Mouse (Mus musculus) lung, embryonic 15.5 days (tissue): ENCODE data around the gene Lhx8. TPM values are rescaled to one million over a fixed set of nuclear protein-coding genes. Genes with fewer than 3 reads are reported as not detected.

Source experiments
- ATAC-seq: fragments of 200-750 bp; cut with Nextera tagmentation; 2 replicates; pipeline ENCODE4 v1.8.0; 2017; ENCODE audit warnings: moderate number of reproducible peaks, borderline replicate concordance; ENCODE audit not compliant: low FRiP score, low TSS enrichment; ENCODE audit errors: extremely low read depth
- H3K27ac ChIP-seq: fragments of 300-500 bp; sonication (generic); 2 replicates; pipeline ENCODE4 v1.5.1; 2015; ENCODE audit warnings: moderate library complexity, mild to moderate bottlenecking, inconsistent platforms
- H3K27me3 ChIP-seq: fragments of 300-500 bp; sonication (generic); 2 replicates; pipeline ENCODE4 v1.6.1; 2015; ENCODE audit warnings: inconsistent platforms
- H3K36me3 ChIP-seq: fragments of 300-500 bp; sonication (generic); 2 replicates; pipeline ENCODE4 v1.6.1; 2015; ENCODE audit warnings: inconsistent platforms
- H3K4me1 ChIP-seq: fragments of 300-500 bp; sonication (generic); 2 replicates; pipeline ENCODE4 v1.6.1; 2015; ENCODE audit warnings: inconsistent platforms
- H3K4me2 ChIP-seq: fragments of 300-500 bp; sonication (generic); 2 replicates; pipeline ENCODE4 v1.6.1; 2015; ENCODE audit warnings: inconsistent platforms, mild to moderate bottlenecking, moderate library complexity
- H3K4me3 ChIP-seq: fragments of 300-500 bp; sonication (generic); 2 replicates; pipeline ENCODE4 v1.5.1; 2015; ENCODE audit warnings: mild to moderate bottlenecking, inconsistent platforms
- H3K9ac ChIP-seq: fragments of 300-500 bp; sonication (generic); 2 replicates; pipeline ENCODE4 v1.6.1; 2015; ENCODE audit warnings: inconsistent platforms
- H3K9me3 ChIP-seq: fragments of 300-500 bp; sonication (generic); 2 replicates; pipeline ENCODE4 v1.6.1; 2016; ENCODE audit warnings: inconsistent platforms
- WGBS: fragments of 180-500 bp; shearing (Covaris S2); methylation state at CpG from one replicate; pipeline ENCODE4 v1.1.7; 2015; 5-methylcytosine and 5-hydroxymethylcytosine counted together
- polyA plus RNA-seq: library from polyadenylated mRNA; unstranded; fragments of >200 nt; fragmentation: Nextera tagmentation; extraction: Ambion mirVana; gene quantifications from 2 replicates; pipeline ENCODE4 v1.2.1, GENCODE M21; 2015

The Lhx8 gene
- polyA plus RNA-seq, 1 experiment from 2014 or later = 0.11 TPM

GRCm38 (mm10) chr3:154305163-154305884 lies 25.1 kb downstream of the Lhx8 start:
- ATAC-seq = no peak
- H3K36me3 ChIP-seq = no peaks in the 10 kb centered on the region
- no peak overlapping the region for H3K9ac ChIP-seq
- no peaks in the 10 kb centered on the region for H3K9me3 ChIP-seq
- no peak overlapping the region for H3K4me2 ChIP-seq
- H3K4me3 ChIP-seq = no peak overlapping the region
- no peaks in the 10 kb centered on the region for H3K27me3 ChIP-seq
- WGBS = 48% methylated on average over 16 of the region's 16 CpGs
- H3K27ac ChIP-seq = no peak overlapping the region
- no peaks in the 10 kb centered on the region for H3K4me1 ChIP-seq

DNA sequence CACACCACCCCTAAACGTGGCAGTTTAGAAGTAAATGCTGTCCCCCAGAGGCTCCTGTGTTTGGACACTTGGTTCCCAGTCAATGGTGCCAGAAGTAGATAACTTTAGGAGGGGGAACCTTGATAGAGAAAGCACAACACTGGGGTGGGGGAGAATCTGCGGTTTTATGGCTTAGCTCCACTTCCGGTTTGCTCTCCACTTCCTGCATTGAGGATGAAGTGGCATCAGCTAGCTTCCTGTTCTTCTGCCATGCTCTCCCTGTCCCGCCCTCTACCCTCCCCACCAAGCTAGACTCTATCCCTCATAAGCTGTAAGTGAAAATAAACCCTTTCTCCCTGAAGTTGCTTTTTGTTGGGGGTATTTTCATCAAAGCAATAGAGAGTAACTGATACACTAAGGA lies 29.4 kb downstream of the Lhx8 start:
- no peak for ATAC-seq
- no peak overlapping the region for H3K27ac ChIP-seq
- H3K4me3 ChIP-seq = no peak overlapping the region
- H3K9me3 ChIP-seq = no peaks in the 10 kb centered on the region
- WGBS = 81% methylated on average over 4 of the region's 4 CpGs
- no peaks in the 10 kb centered on the region for H3K27me3 ChIP-seq
- no peak overlapping the region for H3K4me2 ChIP-seq
- H3K4me1 ChIP-seq = no peaks in the 10 kb centered on the region
- H3K9ac ChIP-seq = no peak overlapping the region
- H3K36me3 ChIP-seq = no peaks in the 10 kb centered on the region

- no peak for ATAC-seq
- no peak overlapping the region for H3K4me3 ChIP-seq
- 82% methylated on average over 9 of the region's 9 CpGs for WGBS
- H3K9ac ChIP-seq = no peak overlapping the region
- H3K27ac ChIP-seq = no peak overlapping the region
- H3K4me1 ChIP-seq = no peaks in the 10 kb centered on the region
- no peaks in the 10 kb centered on the region for H3K36me3 ChIP-seq
- no peak overlapping the region for H3K4me2 ChIP-seq
- no peaks in the 10 kb centered on the region for H3K9me3 ChIP-seq
- no peaks in the 10 kb centered on the region for H3K27me3 ChIP-seq
These were observed 30.5 kb downstream of the Lhx8 start for GRCm38 (mm10) chr3:154300006-154300405.

DNA sequence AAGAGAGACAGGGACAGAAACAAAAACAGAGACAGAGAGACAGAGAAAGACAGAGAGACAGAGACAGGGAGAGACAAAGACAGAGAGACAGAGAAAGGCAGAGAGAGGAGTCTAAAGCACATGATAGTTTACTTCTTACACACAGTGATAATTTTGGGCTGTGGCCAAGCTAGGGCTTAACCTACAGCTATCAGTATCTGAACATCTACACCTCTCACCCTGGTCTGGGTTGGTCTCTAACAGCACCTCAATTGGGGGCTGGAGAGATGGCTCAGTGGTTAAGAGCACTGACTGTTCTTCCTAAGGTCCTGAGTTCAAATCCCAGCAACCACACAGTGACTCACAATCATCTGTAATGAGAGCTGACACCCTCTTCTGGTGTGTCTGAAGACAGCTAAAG lies 32.0 kb downstream of the Lhx8 start:
- Histone ChIP-seq H3K4me1 (no peaks in the 10 kb centered on the region), H3K36me3 (no peaks in the 10 kb centered on the region), H3K9ac (no peak overlapping the region), H3K27ac (no peak overlapping the region), H3K27me3 (no peaks in the 10 kb centered on the region), H3K9me3 (no peaks in the 10 kb centered on the region), H3K4me3 (no peak overlapping the region), H3K4me2 (no peak overlapping the region)
- no peak for ATAC-seq

DNA sequence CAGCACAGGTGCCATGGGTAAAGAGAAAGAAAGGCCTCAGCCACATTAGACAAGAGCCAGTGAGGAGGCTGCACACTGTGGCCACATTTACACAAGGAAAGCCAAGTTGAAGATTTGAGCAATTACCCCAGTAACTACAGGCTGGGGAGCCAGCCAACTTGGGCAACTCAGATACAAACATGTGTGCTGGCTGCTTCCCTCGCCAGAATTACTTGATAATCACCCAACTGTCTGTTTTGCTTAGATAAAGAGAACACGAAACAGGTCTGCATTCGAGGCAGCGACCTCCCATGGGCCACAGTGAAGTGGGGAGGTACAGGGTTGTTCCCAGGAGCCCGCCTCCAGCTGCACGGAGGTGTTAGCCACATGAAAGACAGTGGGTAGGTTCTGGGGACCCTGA lies 33.0 kb downstream of the Lhx8 start:
- H3K4me1 ChIP-seq = no peaks in the 10 kb centered on the region
- 25% methylated on average over 6 of the region's 6 CpGs for WGBS
- no peak for ATAC-seq
- no peak overlapping the region for H3K4me2 ChIP-seq
- no peaks in the 10 kb centered on the region for H3K36me3 ChIP-seq
- H3K9me3 ChIP-seq = no peaks in the 10 kb centered on the region
- no peak overlapping the region for H3K9ac ChIP-seq
- 0 out of 2 replicates have a peak, but pooled peaks cover 4% of the 10 kb centered on the region for H3K27me3 ChIP-seq
- H3K4me3 ChIP-seq = no peak overlapping the region
- no peak overlapping the region for H3K27ac ChIP-seq

DNA sequence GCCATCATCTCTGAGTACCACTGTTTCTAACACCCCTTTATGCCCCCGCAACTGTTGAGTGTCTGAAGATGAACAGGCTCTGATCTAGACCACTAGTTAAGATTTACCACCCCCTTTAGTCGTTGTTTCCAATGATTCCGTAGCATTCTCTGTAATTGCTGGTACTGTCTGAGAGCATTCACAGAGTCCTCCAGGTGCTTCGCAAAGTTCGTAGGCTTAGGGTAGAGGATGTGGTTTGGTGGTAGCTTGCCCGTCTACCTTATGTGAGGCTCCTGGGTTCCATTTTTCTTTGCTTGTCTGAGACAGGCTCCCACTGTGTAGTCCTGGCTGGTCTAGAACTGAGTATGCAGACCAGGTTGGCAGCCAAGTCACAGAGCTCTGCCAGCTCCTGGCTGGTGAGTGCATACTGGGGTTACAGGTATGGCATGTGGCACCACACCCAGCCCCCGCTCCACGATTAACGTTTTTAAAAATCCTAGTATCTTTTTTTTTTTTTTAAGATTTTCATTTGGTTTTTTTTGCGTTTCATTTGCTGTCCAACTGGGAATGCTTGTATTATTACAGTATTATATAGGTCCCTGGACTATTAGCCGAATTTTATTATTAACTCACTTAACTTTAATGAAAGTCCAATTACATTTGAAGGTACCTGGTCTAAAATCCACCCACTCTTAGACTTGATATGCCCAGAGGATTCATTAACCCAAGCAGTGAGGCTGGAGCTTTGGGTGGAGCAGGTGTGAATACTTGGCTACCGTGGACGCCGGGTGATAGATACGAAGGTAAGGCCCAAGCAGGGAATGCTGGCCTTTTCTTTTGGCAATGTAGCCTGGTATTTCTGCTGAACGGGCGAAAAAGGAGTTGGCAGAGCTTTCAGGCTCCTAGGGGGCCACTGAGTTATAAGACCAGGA lies 35.3 kb downstream of the Lhx8 start:
- H3K36me3 ChIP-seq = no peaks in the 10 kb centered on the region
- WGBS = 92% methylated on average over 17 of the region's 17 CpGs
- H3K27me3 ChIP-seq = 0 out of 2 replicates have a peak, but pooled peaks cover 4% of the 10 kb centered on the region
- ATAC-seq = no peak
- H3K4me2 ChIP-seq = no peak overlapping the region
- no peak overlapping the region for H3K27ac ChIP-seq
- no peaks in the 10 kb centered on the region for H3K9me3 ChIP-seq
- H3K4me1 ChIP-seq = no peaks in the 10 kb centered on the region
- no peak overlapping the region for H3K4me3 ChIP-seq
- no peak overlapping the region for H3K9ac ChIP-seq

DNA sequence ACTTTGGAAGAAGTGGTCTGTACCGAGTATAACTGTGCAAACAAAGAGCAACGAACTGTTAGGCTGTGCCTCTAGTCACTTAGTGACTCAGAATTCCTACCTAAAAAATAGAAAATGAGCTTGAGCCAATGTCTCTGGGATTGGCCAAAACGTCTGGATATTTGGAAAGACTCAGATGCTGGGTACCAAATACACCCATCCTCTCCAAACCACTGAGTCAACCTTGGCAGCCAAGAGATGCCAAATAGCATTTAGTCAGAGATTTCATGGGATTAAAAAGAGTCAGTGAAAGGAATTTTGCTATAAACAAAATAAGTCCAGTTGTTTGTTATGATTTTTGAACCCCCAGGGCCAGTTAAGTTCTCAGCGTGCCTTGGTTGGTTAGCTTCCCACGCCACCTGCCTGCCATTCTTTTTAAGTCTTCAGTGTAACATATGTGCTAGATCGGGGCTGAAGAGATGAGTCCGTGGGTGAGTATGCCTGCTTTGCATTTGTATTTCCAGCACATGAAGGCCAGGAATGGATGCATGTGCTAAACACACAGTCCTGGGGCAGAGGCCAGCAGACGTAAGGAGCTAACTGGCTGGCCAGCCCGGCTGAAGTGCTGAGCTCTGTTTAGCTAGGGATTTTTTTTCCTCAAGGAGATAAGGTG lies 36.5 kb downstream of the Lhx8 start:
- H3K9me3 ChIP-seq = no peaks in the 10 kb centered on the region
- H3K27ac ChIP-seq = no peak overlapping the region
- no peak overlapping the region for H3K9ac ChIP-seq
- 0 out of 2 replicates have a peak, but pooled peaks cover 4% of the 10 kb centered on the region for H3K27me3 ChIP-seq
- H3K4me3 ChIP-seq = no peak overlapping the region
- WGBS = 49% methylated on average over 9 of the region's 9 CpGs
- no peak for ATAC-seq
- no peak overlapping the region for H3K4me2 ChIP-seq
- no peaks in the 10 kb centered on the region for H3K36me3 ChIP-seq
- H3K4me1 ChIP-seq = no peaks in the 10 kb centered on the region

DNA sequence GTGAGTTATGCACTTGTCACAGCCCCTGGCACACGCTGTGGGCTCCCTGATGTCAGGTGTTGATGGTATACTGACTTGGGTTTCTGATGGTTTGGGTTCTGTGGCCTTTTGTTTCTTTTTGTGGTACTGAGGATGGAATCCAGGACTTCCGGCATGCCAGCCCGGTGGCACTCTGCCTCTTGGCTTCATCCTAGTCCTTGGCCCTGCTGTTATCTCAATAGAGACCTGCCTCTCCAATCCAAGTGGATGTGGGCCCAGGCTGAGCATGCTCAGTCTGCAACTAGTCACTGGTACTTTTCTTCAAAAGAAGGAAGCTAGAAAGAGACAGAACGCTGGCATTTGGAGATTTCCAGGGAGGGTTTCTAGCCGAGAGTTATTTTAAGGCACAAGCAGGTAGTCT lies 38.3 kb downstream of the Lhx8 start:
- H3K27ac ChIP-seq = no peak overlapping the region
- H3K27me3 ChIP-seq = 0 out of 2 replicates have a peak, but pooled peaks cover 4% of the 10 kb centered on the region
- H3K9me3 ChIP-seq = no peaks in the 10 kb centered on the region
- no peaks in the 10 kb centered on the region for H3K36me3 ChIP-seq
- 64% methylated on average over 5 of the region's 5 CpGs for WGBS
- no peaks in the 10 kb centered on the region for H3K4me1 ChIP-seq
- no peak overlapping the region for H3K9ac ChIP-seq
- no peak overlapping the region for H3K4me2 ChIP-seq
- no peak overlapping the region for H3K4me3 ChIP-seq
- ATAC-seq = no peak

GRCm38 (mm10) chr3:154290351-154290750 lies 40.1 kb downstream of the Lhx8 start:
- no peaks in the 10 kb centered on the region for H3K36me3 ChIP-seq
- WGBS = 19% methylated on average over 2 of the region's 2 CpGs
- no peak overlapping the region for H3K9ac ChIP-seq
- no peaks in the 10 kb centered on the region for H3K9me3 ChIP-seq
- H3K4me1 ChIP-seq = no peaks in the 10 kb centered on the region
- H3K4me3 ChIP-seq = no peak overlapping the region
- H3K27ac ChIP-seq = no peak overlapping the region
- H3K4me2 ChIP-seq = no peak overlapping the region
- no peak for ATAC-seq
- 0 out of 2 replicates have a peak, but pooled peaks cover 4% of the 10 kb centered on the region for H3K27me3 ChIP-seq

- WGBS = 81% methylated on average over 4 of the region's 4 CpGs
- H3K9ac ChIP-seq = no peak overlapping the region
- no peak overlapping the region for H3K4me3 ChIP-seq
- no peaks in the 10 kb centered on the region for H3K9me3 ChIP-seq
- H3K4me1 ChIP-seq = no peaks in the 10 kb centered on the region; the same call in 1 of the 2 replicates
- H3K27ac ChIP-seq = no peak overlapping the region
- no peaks in the 10 kb centered on the region for H3K36me3 ChIP-seq
- 0 out of 2 replicates have a peak, but pooled peaks cover 4% of the 10 kb centered on the region for H3K27me3 ChIP-seq
- no peak overlapping the region for H3K4me2 ChIP-seq
- no peak for ATAC-seq
These were observed 41.9 kb downstream of the Lhx8 start for GRCm38 (mm10) chr3:154288429-154289069.

DNA sequence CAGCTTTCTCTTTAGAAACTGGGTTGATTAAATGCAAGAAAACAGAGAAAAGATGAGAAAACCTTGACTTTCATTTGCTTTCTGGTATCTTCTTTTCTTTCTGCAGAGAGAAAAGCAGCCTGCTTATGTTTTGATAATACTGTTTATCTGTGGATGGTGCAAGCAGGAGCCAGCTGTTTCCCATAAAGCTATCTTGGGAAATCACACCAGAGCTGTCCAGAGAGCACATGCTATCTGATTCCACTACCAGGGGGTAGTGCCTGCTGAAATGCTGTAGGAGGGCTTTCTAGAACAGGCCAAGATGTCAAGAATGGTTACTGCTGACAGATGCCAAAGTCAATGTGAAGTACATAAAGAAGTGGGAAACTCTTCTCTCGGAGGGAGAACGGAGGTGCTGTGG lies 43.2 kb downstream of the Lhx8 start:
- Histone ChIP-seq H3K4me3 (no peak overlapping the region), H3K4me1 (no peaks in the 10 kb centered on the region; the same call in 1 of the 2 replicates), H3K27me3 (no peaks in the 10 kb centered on the region), H3K9ac (no peak overlapping the region), H3K27ac (no peak overlapping the region), H3K9me3 (no peaks in the 10 kb centered on the region), H3K4me2 (no peak overlapping the region), H3K36me3 (no peaks in the 10 kb centered on the region)
- WGBS = 46% methylated on average over 2 of the region's 2 CpGs
- no peak for ATAC-seq
